Mouse (Mus musculus) CH12.LX (cell line): ENCODE measurements around the gene Slbp. TPM values are rescaled to one million over a fixed set of nuclear protein-coding genes. Genes with fewer than 3 reads are reported as not detected.

ENCODE experiments used
- DNase-seq: peaks from one replicate; pipeline ENCODE4 v3.0.0-alpha.2; 2013; ENCODE audit errors: extremely low read depth
- H3K27ac ChIP-seq: 2 replicates; pipeline ENCODE4 v1.5.1; 2012; ENCODE audit warnings: low read depth, mild to moderate bottlenecking, control low read depth, moderate library complexity; ENCODE audit not compliant: insufficient read depth
- H3K27me3 ChIP-seq: replicated peaks from 2 replicates; pipeline ENCODE3; 2012; ENCODE audit warnings: inconsistent platforms
- H3K36me3 ChIP-seq, 2 experiments: replicated peaks in 1 of 2; 2 replicates each; pipeline versions ENCODE3 to v1.6.1; 2012; ENCODE audit warnings: inconsistent platforms in 1 of 2, low read length in 1 of 2, mild to moderate bottlenecking in 1 of 2, mixed read lengths in 1 of 2, moderate library complexity in 1 of 2; ENCODE audit not compliant: control insufficient read depth in 1 of 2, insufficient read depth in 1 of 2
- H3K4me1 ChIP-seq, 2 experiments: 2 replicates each; pipeline ENCODE4 v1.6.1; 2012; ENCODE audit warnings: inconsistent platforms in 1 of 2, moderate library complexity in 1 of 2; ENCODE audit not compliant: insufficient read depth in 2 of 2, control insufficient read depth in 1 of 2
- H3K4me2 ChIP-seq: 2 replicates; pipeline ENCODE4 v1.6.1; 2012; ENCODE audit warnings: low read depth, mild to moderate bottlenecking, control low read depth; ENCODE audit not compliant: poor library complexity, insufficient read depth, severe bottlenecking
- H3K4me3 ChIP-seq, 3 experiments: fragments of 150-350 bp in 1 of 3; sonication (generic) in 1 of 3; replicated peaks in 1 of 3; 2 replicates each; pipeline versions ENCODE3 to v1.5.1; 2011 to 2012; ENCODE audit warnings: low read depth in 2 of 3, low read length in 2 of 3, mild to moderate bottlenecking in 2 of 3, moderate library complexity in 2 of 3, control low read depth in 1 of 3, improper control_type of control experiment in 1 of 3, inconsistent platforms in 1 of 3, mixed read lengths in 1 of 3; ENCODE audit not compliant: poor library complexity in 1 of 3
- H3K79me2 ChIP-seq: replicated peaks from 2 replicates; pipeline ENCODE4 v1.6.1; 2012; ENCODE audit warnings: mild to moderate bottlenecking, moderate library complexity; ENCODE audit not compliant: control insufficient read depth, poor library complexity, insufficient read depth, severe bottlenecking; ENCODE audit errors: extremely low read depth
- H3K9ac ChIP-seq: 2 replicates; pipeline ENCODE4 v1.6.1; 2012; ENCODE audit warnings: low read depth, mild to moderate bottlenecking, control low read depth, moderate library complexity; ENCODE audit not compliant: insufficient read depth
- H3K9me3 ChIP-seq: replicated peaks from 2 replicates; pipeline ENCODE3; 2012; ENCODE audit warnings: low read length, inconsistent platforms, mixed read lengths
- BHLHE40 ChIP-seq: IDR thresholded peaks from 2 replicates; pipeline ENCODE4 v1.6.1; 2011; ENCODE audit warnings: mild to moderate bottlenecking, low read depth, low read length, improper control_type of control experiment
- CHD1 ChIP-seq: IDR thresholded peaks from 2 replicates; pipeline ENCODE4 v1.6.1; 2012; ENCODE audit warnings: low read depth, low read length, improper control_type of control experiment, inconsistent platforms
- CHD2 ChIP-seq: IDR thresholded peaks from 2 replicates; pipeline ENCODE4 v1.6.1; 2011; ENCODE audit warnings: low read length, improper control_type of control experiment
- E2F4 ChIP-seq: IDR thresholded peaks from 2 replicates; pipeline ENCODE4 v1.6.1; 2011; ENCODE audit warnings: low read depth, low read length, improper control_type of control experiment; ENCODE audit not compliant: insufficient replicate concordance
- ELF1 ChIP-seq: IDR thresholded peaks from 2 replicates; pipeline ENCODE4 v1.6.1; 2014; ENCODE audit warnings: low read depth, mild to moderate bottlenecking, inconsistent platforms, low read length, improper control_type of control experiment
- EP300 ChIP-seq: IDR thresholded peaks from 2 replicates; pipeline ENCODE4 v1.6.1; 2011; ENCODE audit warnings: low read length, improper control_type of control experiment
- ETS1 ChIP-seq: conservative IDR thresholded peaks from 2 replicates; pipeline ENCODE4 v1.6.1; 2012; ENCODE audit warnings: low read depth, mild to moderate bottlenecking, inconsistent platforms, low read length, improper control_type of control experiment, moderate library complexity
- GABPA ChIP-seq: IDR thresholded peaks from 2 replicates; pipeline ENCODE4 v1.6.1; 2012; ENCODE audit warnings: low read depth, low read length, improper control_type of control experiment, inconsistent platforms; ENCODE audit not compliant: insufficient replicate concordance
- HCFC1 ChIP-seq: IDR thresholded peaks from 2 replicates; pipeline ENCODE4 v1.6.1; 2012; ENCODE audit warnings: low read depth, mild to moderate bottlenecking, inconsistent platforms, low read length, improper control_type of control experiment
- IRF4 ChIP-seq: IDR thresholded peaks from 2 replicates; pipeline ENCODE4 v1.6.1; 2014; ENCODE audit warnings: low read depth, mild to moderate bottlenecking, inconsistent platforms, low read length, improper control_type of control experiment
- KAT2A ChIP-seq: IDR thresholded peaks from 2 replicates; pipeline ENCODE4 v1.6.1; 2012; ENCODE audit warnings: low read length, improper control_type of control experiment, inconsistent platforms; ENCODE audit not compliant: insufficient replicate concordance
- MAX ChIP-seq: IDR thresholded peaks from 2 replicates; pipeline ENCODE4 v1.6.1; 2011; ENCODE audit warnings: low read length, improper control_type of control experiment
- MAZ ChIP-seq: IDR thresholded peaks from 2 replicates; pipeline ENCODE4 v1.6.1; 2012; ENCODE audit warnings: low read depth, mild to moderate bottlenecking, inconsistent platforms, low read length, improper control_type of control experiment, moderate library complexity
- MEF2A ChIP-seq: IDR thresholded peaks from 2 replicates; pipeline ENCODE4 v1.6.1; 2014; ENCODE audit warnings: low read depth, mild to moderate bottlenecking, inconsistent platforms, low read length, improper control_type of control experiment, borderline replicate concordance
- MXI1 ChIP-seq: IDR thresholded peaks from 2 replicates; pipeline ENCODE4 v1.6.1; 2011; ENCODE audit warnings: mild to moderate bottlenecking, low read depth, low read length, improper control_type of control experiment
- MYC ChIP-seq: IDR thresholded peaks from 2 replicates; pipeline ENCODE4 v1.6.1; 2011; ENCODE audit warnings: low read depth, mild to moderate bottlenecking, improper control_type of control experiment, low read length
- NELFE ChIP-seq: IDR thresholded peaks from 2 replicates; pipeline ENCODE4 v1.6.1; 2011; ENCODE audit warnings: low read depth, low read length, improper control_type of control experiment
- NRF1 ChIP-seq: IDR thresholded peaks from 2 replicates; pipeline ENCODE4 v1.6.1; 2014; ENCODE audit warnings: low read depth, mild to moderate bottlenecking, inconsistent platforms, low read length, improper control_type of control experiment, moderate library complexity
- POLR2A ChIP-seq: IDR thresholded peaks from 2 replicates; pipeline ENCODE4 v1.6.1; 2011; ENCODE audit warnings: low read depth, mild to moderate bottlenecking, improper control_type of control experiment, low read length
- POLR2AphosphoS2 ChIP-seq: IDR thresholded peaks from 2 replicates; pipeline ENCODE4 v1.6.1; 2011; ENCODE audit warnings: low read depth, low read length, improper control_type of control experiment
- RAD21 ChIP-seq: IDR thresholded peaks from 2 replicates; pipeline ENCODE4 v1.6.1; 2011; ENCODE audit warnings: low read depth, mild to moderate bottlenecking, low read length, improper control_type of control experiment, moderate library complexity
- TBP ChIP-seq: conservative IDR thresholded peaks from 2 replicates; pipeline ENCODE4 v1.6.1; 2011; ENCODE audit warnings: low read depth, low read length, improper control_type of control experiment
- TCF12 ChIP-seq: IDR thresholded peaks from 2 replicates; pipeline ENCODE4 v1.6.1; 2014; ENCODE audit warnings: low read depth, mild to moderate bottlenecking, inconsistent platforms, low read length, improper control_type of control experiment
- USF1 ChIP-seq: IDR thresholded peaks from 2 replicates; pipeline ENCODE4 v1.6.1; 2014; ENCODE audit warnings: low read depth, mild to moderate bottlenecking, inconsistent platforms, low read length, improper control_type of control experiment
- USF2 ChIP-seq: conservative IDR thresholded peaks from 2 replicates; pipeline ENCODE4 v1.6.1; 2011; ENCODE audit warnings: low read depth, low read length, improper control_type of control experiment
- ZC3H11A ChIP-seq: IDR thresholded peaks from 2 replicates; pipeline ENCODE4 v1.6.1; 2012; ENCODE audit warnings: low read depth, mild to moderate bottlenecking, inconsistent platforms, low read length, improper control_type of control experiment
- ZMIZ1 ChIP-seq: IDR thresholded peaks from 2 replicates; pipeline ENCODE4 v1.6.1; 2012; ENCODE audit warnings: low read depth, mild to moderate bottlenecking, inconsistent platforms, low read length, improper control_type of control experiment
- ZNF384 ChIP-seq: IDR thresholded peaks from 2 replicates; pipeline ENCODE4 v1.6.1; 2012; ENCODE audit warnings: low read depth, low read length, improper control_type of control experiment, inconsistent platforms
- dilution Hi-C: fragments of 300-500 bp; cut with MboI; formaldehyde crosslinking; loops from 2 replicates; pipeline ENCODE4 v1.14.3; 2020; ENCODE audit warnings: low sequenced_read_pairs; ENCODE audit not compliant: extremely low pct_unique_long_range_greater_than_20kb, extremely low pct_ligation_motif_present
- in situ Hi-C: fragments of 300-500 bp; cut with MboI; formaldehyde crosslinking; loops from 3 replicates; pipeline ENCODE4 v1.14.3; 2019; ENCODE audit warnings: low sequenced_read_pairs, low pct_ligation_motif_present, low pct_unique_long_range_greater_than_20kb, mixed read lengths
- polyA plus RNA-seq: library from polyadenylated mRNA; unstranded; fragments of >175 nt; gene quantifications from 2 replicates; pipeline ENCODE4 v1.2.1, GENCODE M21; 2012; ENCODE audit warnings: low read depth; ENCODE audit not compliant: insufficient read length
- total RNA-seq, 2 experiments: library from RNA; depleted of rRNA; stranded (reverse); fragments of 300-350 nt in 1 of 2; fragments of >200 nt in 1 of 2; gene quantifications; 2 replicates each; pipeline ENCODE4 v1.2.3; 2012 to 2014

Slbp gene
- total and polyA plus RNA-seq, 3 experiments, result 85.4 to 263 (median 117) TPM

DNA sequence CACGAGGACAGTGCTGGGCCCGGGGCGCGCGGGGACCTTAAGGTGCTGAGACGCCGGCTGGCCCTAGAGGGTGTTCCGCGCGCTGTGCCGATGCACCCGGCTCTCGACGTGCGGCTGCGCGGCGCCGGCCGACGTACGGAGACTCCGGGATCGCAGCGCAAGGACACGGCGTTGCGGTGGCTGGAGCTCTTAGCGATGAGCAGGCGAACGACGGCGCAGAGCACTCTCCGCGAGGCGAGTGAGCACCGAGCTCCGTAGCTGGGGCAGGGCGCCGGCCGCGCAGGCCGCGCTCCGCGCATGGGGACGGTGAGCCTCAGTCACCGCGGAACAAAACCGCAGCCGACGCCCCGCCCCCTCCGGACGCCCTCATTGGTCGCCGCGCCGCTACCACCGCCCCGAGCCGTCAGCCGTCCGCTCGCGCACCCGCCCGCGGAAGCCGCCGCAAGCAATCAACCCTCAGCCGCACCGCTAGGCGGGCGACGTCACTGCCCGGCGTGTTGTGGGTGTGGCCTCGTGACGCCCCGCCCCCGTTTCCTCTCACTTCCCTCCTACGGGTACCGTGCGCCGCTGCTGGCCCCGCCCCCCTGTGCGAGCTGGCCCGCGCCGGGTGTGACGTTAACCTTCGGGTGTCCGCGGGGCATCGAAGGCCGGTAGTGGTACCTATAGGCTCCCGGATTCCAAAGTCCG lies 22.9 kb downstream of the Slbp start, which contains the start of the genes Fam53a and Gm9903:
Fam53a (minus strand) TSS at position 335 of the 687 bp plus-strand sequence.
Gm9903 (plus strand) TSS at position 625 of the 687 bp plus-strand sequence.
- Histone ChIP-seq H3K27ac (peak within 1 kb of the TSS; percentile 96), H3K4me1 (peaks cover 3 to 43% of the 10 kb centered on the region in 2 experiments; a peak in 3 of 4 replicates), H3K9me3 (no peaks in the 10 kb centered on the region), H3K27me3 (no peaks in the 10 kb centered on the region), H3K79me2 (peaks cover 10% of the 10 kb centered on the region), H3K4me2 (peak within 1 kb of the TSS; percentile 60), H3K36me3 (peaks cover 0 to 23% of the 10 kb centered on the region in 2 experiments), H3K4me3 (peak within 1 kb of the TSS; percentile 82 to 92 (median 86)), H3K9ac (peak within 1 kb of the TSS; percentile 88)
- TF ChIP-seq MAX (0 out of 2 replicates have a peak, but pooled peaks have one; percentile 59), MAZ (peak; percentile 80), CHD1 (no peak), ZC3H11A (no peak), NELFE (peak; percentile 98), MYC (peak; percentile 49; the same call in 1 of the 2 replicates), POLR2AphosphoS2 (peak; percentile 91; the same call in 1 of the 2 replicates), E2F4 (no peak), NRF1 (peak; percentile 78), CHD2 (no peak; the same call in 1 of the 2 replicates), POLR2A (peak; percentile 98), EP300 (peak; percentile 26; the same call in 1 of the 2 replicates), MEF2A (0 out of 2 replicates have a peak, but pooled peaks have one; percentile 48), GABPA (no peak), ZMIZ1 (peak; percentile 97), BHLHE40 (peak; percentile 9; the same call in 1 of the 2 replicates), ETS1 (0 out of 2 replicates have a peak, but pooled peaks have one; percentile 17), MXI1 (peak; percentile 56; the same call in 1 of the 2 replicates), USF1 (peak; percentile 61), KAT2A (0 out of 2 replicates have a peak, but pooled peaks have one; percentile 44), TCF12 (peak; percentile 70), IRF4 (0 out of 2 replicates have a peak, but pooled peaks have one; percentile 5), ZNF384 (no peak), RAD21 (no peak), ELF1 (peak; percentile 83), HCFC1 (peak; percentile 58), USF2 (no peak), TBP (peak; percentile 66; the same call in 1 of the 2 replicates)
- in situ Hi-C loops (no loop called here), dilution Hi-C loops (no loop called here)
- DNase-seq, result peak; percentile 95
